Mouse (Mus musculus) neural tube, embryonic 15.5 days (tissue): ENCODE measurements at regions not wholly inside any gene's neighbourhood (a gene's known extent, or its start where the extent isn't known, plus 50 kb on each side); places are given as distances from the start of the nearest gene placed in this dataset.

Source experiments
- ATAC-seq: fragments of 200-750 bp; cut with Nextera tagmentation; 2 replicates; pipeline ENCODE4 v1.8.0; 2017; ENCODE audit warnings: mild to moderate bottlenecking, moderate TSS enrichment, moderate library complexity; ENCODE audit not compliant: low FRiP score
- H3K27ac ChIP-seq: fragments of 300-500 bp; sonication (generic); replicated peaks from 2 replicates; pipeline ENCODE4 v1.5.1; 2015; ENCODE audit warnings: mild to moderate bottlenecking, inconsistent platforms
- H3K27me3 ChIP-seq: fragments of 300-500 bp; sonication (generic); replicated peaks from 2 replicates; pipeline ENCODE4 v1.6.1; 2015; ENCODE audit warnings: inconsistent platforms
- H3K36me3 ChIP-seq: fragments of 300-500 bp; sonication (generic); 2 replicates; pipeline ENCODE4 v1.6.1; 2015; ENCODE audit warnings: inconsistent platforms
- H3K4me1 ChIP-seq: fragments of 300-500 bp; sonication (generic); 2 replicates; pipeline ENCODE4 v1.6.1; 2015; ENCODE audit warnings: inconsistent platforms
- H3K4me2 ChIP-seq: fragments of 300-500 bp; sonication (generic); 2 replicates; pipeline ENCODE4 v1.6.1; 2015; ENCODE audit warnings: inconsistent platforms, mild to moderate bottlenecking, moderate library complexity
- H3K4me3 ChIP-seq: fragments of 300-500 bp; sonication (generic); replicated peaks from 2 replicates; pipeline ENCODE4 v1.5.1; 2015; ENCODE audit warnings: mild to moderate bottlenecking, inconsistent platforms
- H3K9ac ChIP-seq: fragments of 300-500 bp; sonication (generic); replicated peaks from 2 replicates; pipeline ENCODE4 v1.6.1; 2015; ENCODE audit warnings: mild to moderate bottlenecking, inconsistent platforms
- H3K9me3 ChIP-seq: fragments of 300-500 bp; sonication (generic); replicated peaks from 2 replicates; pipeline ENCODE4 v1.6.1; 2016; ENCODE audit warnings: inconsistent platforms
- WGBS: fragments of 180-500 bp; shearing (Covaris S2); methylation state at CpG from one replicate; pipeline ENCODE4 v1.1.7; 2015; ENCODE audit warnings: mixed read lengths; 5-methylcytosine and 5-hydroxymethylcytosine counted together

- Histone ChIP-seq H3K9ac (no peak overlapping the region), H3K27me3 (no peaks in the 10 kb centered on the region), H3K27ac (no peak overlapping the region), H3K4me2 (no peak overlapping the region), H3K4me3 (no peak overlapping the region), H3K9me3 (no peaks in the 10 kb centered on the region), H3K36me3 (no peaks in the 10 kb centered on the region), H3K4me1 (0 out of 2 replicates have a peak, but pooled peaks cover 8% of the 10 kb centered on the region)
- WGBS, result 44% methylated on average over 5 of the region's 5 CpGs
- ATAC-seq, result peak; percentile 59; the same call in 1 of the 2 replicates
Observed at GRCm38 (mm10) chr7:115310400-115311225, 567.1 kb downstream of the Insc start.

DNA sequence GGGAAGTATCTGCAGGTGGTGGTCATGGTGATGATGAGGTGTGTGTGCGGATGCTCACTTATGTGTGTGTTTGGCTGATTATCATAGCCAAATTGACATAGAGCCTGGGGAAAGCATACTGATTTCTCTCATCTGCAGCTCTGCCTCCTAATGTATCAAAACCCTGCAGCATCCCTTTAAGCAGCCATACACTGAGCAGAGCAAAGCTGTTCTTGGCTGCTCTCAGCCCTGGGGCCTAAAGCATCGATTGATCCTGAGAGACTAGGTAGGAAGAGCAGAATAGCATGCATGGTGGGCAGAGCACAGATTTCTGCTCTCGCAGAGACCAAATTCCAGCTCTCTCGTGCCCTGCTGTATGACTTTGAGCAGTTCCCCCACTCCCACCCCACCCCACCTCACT is 576.0 kb downstream of the Insc start:
- Histone ChIP-seq H3K4me3 (no peak overlapping the region), H3K4me2 (no peak overlapping the region), H3K4me1 (peaks cover 7% of the 10 kb centered on the region), H3K9me3 (no peaks in the 10 kb centered on the region), H3K27me3 (no peaks in the 10 kb centered on the region), H3K36me3 (no peaks in the 10 kb centered on the region), H3K27ac (no peak overlapping the region), H3K9ac (no peak overlapping the region)
- 68% methylated on average over 4 of the region's 4 CpGs for WGBS
- no peak for ATAC-seq

DNA sequence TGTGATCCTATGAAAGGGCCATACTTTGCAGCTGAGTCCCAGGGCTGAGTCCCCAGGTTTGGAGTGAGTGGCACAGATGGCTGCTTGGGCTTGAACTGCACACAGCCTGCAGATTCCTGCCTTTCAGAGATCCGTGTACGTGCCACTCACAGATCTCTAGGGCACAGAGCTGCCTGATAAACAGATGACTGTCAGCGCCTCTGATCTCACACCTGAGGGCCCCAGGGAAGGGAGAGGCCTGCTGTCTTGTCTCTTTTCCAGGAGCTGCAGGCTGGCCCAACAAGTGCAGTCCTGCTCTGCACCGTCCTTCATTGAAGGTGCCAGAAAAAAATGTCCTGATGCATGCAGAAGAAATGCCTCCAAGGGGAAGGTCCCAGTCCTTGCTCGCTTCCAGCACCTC is 579.5 kb downstream of the Insc start:
- Histone ChIP-seq H3K9ac (no peak overlapping the region), H3K4me3 (no peak overlapping the region), H3K36me3 (no peaks in the 10 kb centered on the region), H3K27me3 (no peaks in the 10 kb centered on the region), H3K4me1 (peaks cover 7% of the 10 kb centered on the region), H3K9me3 (no peaks in the 10 kb centered on the region), H3K4me2 (no peak overlapping the region), H3K27ac (no peak overlapping the region)
- 86% methylated on average over 5 of the region's 5 CpGs for WGBS
- ATAC-seq, result no peak

DNA sequence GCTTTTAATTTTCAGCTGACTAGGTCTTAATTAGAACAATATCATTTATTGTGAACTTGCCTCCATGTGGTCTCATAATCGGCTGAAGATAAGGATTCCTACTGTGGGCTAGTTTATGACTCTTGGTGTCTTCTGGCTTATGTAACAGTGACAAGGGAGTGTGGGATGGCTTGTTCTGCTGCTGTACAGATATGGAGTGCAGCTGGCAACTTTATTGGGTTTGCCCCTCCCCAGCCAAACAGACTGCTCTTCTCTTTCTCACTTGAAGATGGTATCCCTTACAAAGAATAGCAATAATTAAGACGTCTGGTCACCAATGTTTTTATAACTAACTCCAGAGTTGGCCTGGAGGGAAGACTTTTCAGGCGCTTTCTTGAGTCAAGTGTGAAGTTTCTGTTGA is 584.8 kb downstream of the Insc start:
- no peak for ATAC-seq

DNA sequence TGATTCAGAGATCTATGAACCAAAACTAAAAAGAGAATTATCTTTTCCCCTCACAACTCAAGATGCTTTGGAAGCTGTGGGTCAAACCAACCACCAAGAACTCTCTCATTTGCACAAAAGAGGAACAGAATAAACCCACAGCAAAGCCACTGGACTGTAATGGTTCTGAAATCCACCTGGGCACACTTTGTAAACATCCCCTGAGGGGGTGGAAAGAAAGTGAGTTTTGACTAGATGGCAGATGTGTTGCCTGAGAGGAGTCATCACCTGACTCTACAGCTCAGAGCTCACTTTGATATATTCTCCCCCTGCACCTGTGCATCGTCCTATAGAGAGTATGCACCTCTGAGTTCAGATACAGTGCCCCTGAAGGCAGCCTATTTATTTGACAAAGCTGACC is 588.2 kb downstream of the Insc start:
- H3K4me1 ChIP-seq, result no peaks in the 10 kb centered on the region
- H3K36me3 ChIP-seq, result no peaks in the 10 kb centered on the region
- no peaks in the 10 kb centered on the region for H3K27me3 ChIP-seq
- ATAC-seq, result no peak
- no peaks in the 10 kb centered on the region for H3K9me3 ChIP-seq
- H3K4me2 ChIP-seq, result no peak overlapping the region
- H3K4me3 ChIP-seq, result no peak overlapping the region
- WGBS, result 73% methylated on average over 1 of the region's 1 CpGs
- no peak overlapping the region for H3K27ac ChIP-seq
- no peak overlapping the region for H3K9ac ChIP-seq

More for the DNA sequence above, 584.8 kb downstream of the Insc start:
- Histone ChIP-seq H3K27ac (no peak overlapping the region), H3K4me3 (no peak overlapping the region), H3K36me3 (no peaks in the 10 kb centered on the region), H3K4me1 (no peaks in the 10 kb centered on the region), H3K27me3 (no peaks in the 10 kb centered on the region), H3K4me2 (no peak overlapping the region), H3K9me3 (no peaks in the 10 kb centered on the region), H3K9ac (no peak overlapping the region)
- 68% methylated on average over 3 of the region's 3 CpGs for WGBS

GRCm38 (mm10) chr7:115333046-115333577 is 589.6 kb downstream of the Insc start:
- Histone ChIP-seq H3K9ac (no peak overlapping the region), H3K4me1 (no peaks in the 10 kb centered on the region), H3K4me3 (no peak overlapping the region), H3K27me3 (no peaks in the 10 kb centered on the region), H3K27ac (no peak overlapping the region), H3K4me2 (no peak overlapping the region), H3K36me3 (no peaks in the 10 kb centered on the region), H3K9me3 (0 out of 2 replicates have a peak, but pooled peaks cover 3% of the 10 kb centered on the region)
- ATAC-seq, result no peak
- WGBS, result 53% methylated on average over 1 of the region's 1 CpGs

- H3K36me3 ChIP-seq, result no peaks in the 10 kb centered on the region
- WGBS, result 97% methylated on average over 3 of the region's 3 CpGs
- H3K4me3 ChIP-seq, result no peak overlapping the region
Observed at GRCm38 (mm10) chr7:115335051-115335450, 591.6 kb downstream of the Insc start.

DNA sequence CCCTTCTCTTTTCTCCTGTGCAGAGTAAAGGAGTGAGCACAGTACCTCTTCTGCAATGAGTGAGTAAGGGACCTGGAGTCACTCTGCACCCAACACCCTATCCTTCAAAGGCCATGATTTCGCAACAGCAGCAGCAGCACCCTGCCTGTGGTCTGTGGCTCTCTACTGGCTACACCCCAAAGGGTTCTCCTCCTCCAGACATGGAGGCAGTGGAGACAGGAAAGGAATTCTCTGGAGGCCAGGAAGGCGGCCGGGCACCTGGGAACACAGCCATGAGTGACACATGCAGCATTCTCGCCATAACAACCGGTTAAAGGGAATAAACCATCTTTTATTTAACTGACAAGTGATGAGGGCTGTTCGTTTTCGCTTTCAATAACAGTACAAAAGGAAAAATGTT is 596.7 kb downstream of the Insc start:
- H3K4me1 ChIP-seq, result no peaks in the 10 kb centered on the region
- no peak overlapping the region for H3K9ac ChIP-seq
- WGBS, result 58% methylated on average over 7 of the region's 7 CpGs
- no peak overlapping the region for H3K4me2 ChIP-seq
- no peak for ATAC-seq
- H3K27ac ChIP-seq, result no peak overlapping the region
- no peaks in the 10 kb centered on the region for H3K36me3 ChIP-seq
- H3K27me3 ChIP-seq, result no peaks in the 10 kb centered on the region
- H3K4me3 ChIP-seq, result no peak overlapping the region
- 0 out of 2 replicates have a peak, but pooled peaks cover 3% of the 10 kb centered on the region for H3K9me3 ChIP-seq

More at GRCm38 (mm10) chr7:115335051-115335450, 591.6 kb downstream of the Insc start:
- Histone ChIP-seq H3K9me3 (0 out of 2 replicates have a peak, but pooled peaks cover 3% of the 10 kb centered on the region), H3K27ac (no peak overlapping the region), H3K4me1 (no peaks in the 10 kb centered on the region), H3K4me2 (no peak overlapping the region), H3K9ac (no peak overlapping the region), H3K27me3 (no peaks in the 10 kb centered on the region)
- no peak for ATAC-seq

DNA sequence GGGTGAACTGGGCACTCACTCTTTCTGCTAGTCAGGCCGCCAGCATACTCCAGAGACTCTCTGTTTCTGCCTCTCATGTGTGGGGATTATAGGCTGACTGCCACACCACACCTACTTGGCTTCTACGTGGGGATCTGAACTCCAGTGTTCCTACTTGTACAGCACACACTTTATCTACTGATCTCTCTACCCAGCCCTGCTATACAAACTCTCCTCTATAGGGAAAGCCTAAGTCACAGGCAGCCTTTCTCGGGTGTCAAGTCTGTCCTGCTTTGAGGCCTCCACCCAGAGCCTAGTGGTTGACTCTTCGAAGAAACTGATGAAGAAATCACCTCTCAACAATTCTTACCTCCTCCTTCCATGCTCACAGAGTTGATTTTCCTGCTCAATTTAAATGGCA is 597.5 kb downstream of the Insc start:
- Histone ChIP-seq H3K36me3 (no peaks in the 10 kb centered on the region), H3K4me3 (no peak overlapping the region), H3K9ac (no peak overlapping the region), H3K4me2 (no peak overlapping the region), H3K9me3 (0 out of 2 replicates have a peak, but pooled peaks cover 3% of the 10 kb centered on the region), H3K27me3 (no peaks in the 10 kb centered on the region), H3K27ac (no peak overlapping the region), H3K4me1 (no peaks in the 10 kb centered on the region)
- ATAC-seq, result no peak
- 78% methylated on average over 4 of the region's 4 CpGs for WGBS

GRCm38 (mm10) chr7:115345749-115346148 is 602.3 kb downstream of the Insc start:
- Histone ChIP-seq H3K36me3 (no peaks in the 10 kb centered on the region), H3K9ac (no peak overlapping the region), H3K4me3 (no peak overlapping the region), H3K9me3 (no peaks in the 10 kb centered on the region), H3K4me1 (no peaks in the 10 kb centered on the region), H3K27ac (no peak overlapping the region), H3K4me2 (no peak overlapping the region), H3K27me3 (no peaks in the 10 kb centered on the region)
- 90% methylated on average over 3 of the region's 3 CpGs for WGBS
- no peak for ATAC-seq

DNA sequence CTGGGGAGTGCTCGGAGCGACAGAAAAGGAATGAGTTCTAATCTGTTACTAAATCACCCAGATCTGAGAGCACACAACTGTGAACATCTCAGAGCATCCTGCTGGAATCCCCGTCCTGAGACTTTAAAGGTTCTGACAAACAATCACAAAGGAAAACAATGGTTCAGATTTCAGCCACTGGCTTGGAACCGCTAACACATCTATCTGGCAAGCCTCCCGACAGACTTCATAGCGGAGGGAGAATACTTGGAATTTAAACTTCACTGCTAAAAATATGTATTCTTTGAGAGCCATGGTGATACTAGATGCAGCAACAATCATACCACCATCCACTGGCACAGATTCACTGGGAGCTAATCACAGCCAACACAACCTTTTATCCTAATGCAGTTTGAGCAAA is 615.2 kb downstream of the Insc start:
- no peak overlapping the region for H3K4me2 ChIP-seq
- WGBS, result 85% methylated on average over 6 of the region's 6 CpGs

GRCm38 (mm10) chr7:115360142-115360541 is 616.6 kb downstream of the Insc start:
- no peaks in the 10 kb centered on the region for H3K27me3 ChIP-seq
- 83% methylated on average over 3 of the region's 3 CpGs for WGBS
- ATAC-seq, result no peak
- no peaks in the 10 kb centered on the region for H3K36me3 ChIP-seq
- no peak overlapping the region for H3K9ac ChIP-seq
- no peak overlapping the region for H3K4me2 ChIP-seq
- no peak overlapping the region for H3K4me3 ChIP-seq
- H3K9me3 ChIP-seq, result peaks cover 5% of the 10 kb centered on the region; the same call in 1 of the 2 replicates
- no peaks in the 10 kb centered on the region for H3K4me1 ChIP-seq
- no peak overlapping the region for H3K27ac ChIP-seq

More for the DNA sequence above, 615.2 kb downstream of the Insc start:
- peaks cover 5% of the 10 kb centered on the region; the same call in 1 of the 2 replicates for H3K9me3 ChIP-seq
- H3K27me3 ChIP-seq, result no peaks in the 10 kb centered on the region
- no peak overlapping the region for H3K27ac ChIP-seq
- no peaks in the 10 kb centered on the region for H3K4me1 ChIP-seq
- H3K9ac ChIP-seq, result no peak overlapping the region
- H3K4me3 ChIP-seq, result no peak overlapping the region
- no peaks in the 10 kb centered on the region for H3K36me3 ChIP-seq
- no peak for ATAC-seq
